Mouse (Mus musculus): ENCODE results near the gene Pam.

GRCm38 (mm10) chr1:97922395-97922794, 173.1 kb downstream of the Pam start:
- TF ChIP-seq CTCF (IDR thresholded peaks at IDR 0.05; ENCODE audit: low read depth, low read length) (no peak), POLR2A (IDR thresholded peaks at IDR 0.05; ENCODE audit: borderline replicate concordance, low read depth, low read length) (no peak)
